Mouse (Mus musculus) lung, postnatal 0 days (tissue): ENCODE results near the gene B3gnt6. TPM values are rescaled to one million over a fixed set of nuclear protein-coding genes. Genes with fewer than 3 reads are reported as not detected.
A peak's percentile ranks its signal among the peaks of the same experiment; 100 is the strongest.

ENCODE experiments used
- ATAC-seq: fragments of 200-750 bp; cut with Nextera tagmentation; 2 replicates; pipeline ENCODE4 v1.8.0; 2017; ENCODE audit warnings: moderate library complexity
- DNase-seq: peaks from one replicate; pipeline ENCODE4 v3.0.0-alpha.2; 2016; ENCODE audit warnings: low spot score
- H3K27ac ChIP-seq: fragments of 300-500 bp; sonication (generic); 2 replicates; pipeline ENCODE4 v1.5.1; 2014; ENCODE audit warnings: antibody characterized with exemption, mild to moderate bottlenecking, low read length, mixed read lengths
- H3K27me3 ChIP-seq: fragments of 300-500 bp; sonication (generic); replicated peaks from 2 replicates; pipeline ENCODE4 v1.6.1; 2014; ENCODE audit warnings: low read length, mixed read lengths; ENCODE audit not compliant: insufficient read depth
- H3K36me3 ChIP-seq: fragments of 300-500 bp; sonication (generic); 2 replicates; pipeline ENCODE4 v1.6.1; 2014; ENCODE audit warnings: low read length, mixed read lengths; ENCODE audit not compliant: insufficient read depth
- H3K4me1 ChIP-seq: fragments of 300-500 bp; sonication (generic); 2 replicates; pipeline ENCODE4 v1.6.1; 2014; ENCODE audit warnings: antibody characterized with exemption, low read depth, low read length, mixed read lengths; ENCODE audit not compliant: insufficient read depth
- H3K4me2 ChIP-seq: fragments of 300-500 bp; sonication (generic); replicated peaks from 2 replicates; pipeline ENCODE4 v1.6.1; 2014; ENCODE audit warnings: low read depth, mild to moderate bottlenecking, low read length, moderate library complexity, mixed read lengths
- H3K4me3 ChIP-seq: fragments of 300-500 bp; sonication (generic); 2 replicates; pipeline ENCODE4 v1.5.1; 2014; ENCODE audit warnings: low read depth, low read length
- H3K9ac ChIP-seq: fragments of 300-500 bp; sonication (generic); replicated peaks from 2 replicates; pipeline ENCODE4 v1.6.1; 2014; ENCODE audit warnings: low read depth, mild to moderate bottlenecking
- H3K9me3 ChIP-seq: fragments of 300-500 bp; sonication (generic); 2 replicates; pipeline ENCODE4 v1.6.1; 2016; ENCODE audit warnings: low read length, mixed read lengths
- CTCF ChIP-seq: IDR thresholded peaks from 2 replicates; pipeline ENCODE4 v1.5.1; 2016; ENCODE audit warnings: antibody characterized with exemption, mild to moderate bottlenecking
- EP300 ChIP-seq: IDR thresholded peaks from 2 replicates; pipeline ENCODE4 v1.6.1; 2016; ENCODE audit warnings: antibody characterized with exemption, mild to moderate bottlenecking, control low read depth
- WGBS: fragments of 180-500 bp; shearing (Covaris S2); extraction: QIAGEN DNeasy Blood & Tissue Kit; methylation state at CpG from one replicate; pipeline ENCODE4 v1.1.7; 2014; 5-methylcytosine and 5-hydroxymethylcytosine counted together
- polyA plus RNA-seq: library from polyadenylated mRNA; unstranded; fragments of >200 nt; fragmentation: Nextera tagmentation; extraction: Ambion mirVana; gene quantifications from 2 replicates; pipeline ENCODE4 v1.2.1, GENCODE M21; 2015

The B3gnt6 gene
- polyA plus RNA-seq, 1 experiment from 2014 or later = 0.23 TPM

- WGBS = 55% methylated on average over 2 of the region's 3 CpGs
- Histone ChIP-seq H3K4me2 (no peak overlapping the region), H3K4me1 (peaks cover 20% of the 10 kb centered on the region), H3K9me3 (no peaks in the 10 kb centered on the region), H3K9ac (no peak overlapping the region), H3K36me3 (no peaks in the 10 kb centered on the region), H3K27ac (peak overlapping the region; percentile 62), H3K27me3 (no peaks in the 10 kb centered on the region), H3K4me3 (no peak overlapping the region)
- DNase-seq (no peak), ATAC-seq (no peak)
- no peak for TF ChIP-seq CTCF
Measured at GRCm38 (mm10) chr7:98156280-98156665, 43.0 kb downstream of the B3gnt6 start.

- Histone ChIP-seq H3K36me3 (no peaks in the 10 kb centered on the region), H3K4me2 (no peak overlapping the region), H3K9ac (no peak overlapping the region), H3K9me3 (no peaks in the 10 kb centered on the region), H3K4me1 (peaks cover 16% of the 10 kb centered on the region; the same call in 1 of the 2 replicates), H3K27me3 (no peaks in the 10 kb centered on the region), H3K27ac (no peak overlapping the region), H3K4me3 (no peak overlapping the region)
- ATAC-seq (peak; percentile 72), DNase-seq (peak; percentile 81)
- 23% methylated on average over 7 of the region's 8 CpGs for WGBS
- TF ChIP-seq EP300 (0 out of 2 replicates have a peak, but pooled peaks have one; percentile 29), CTCF (peak; percentile 95)
Measured at GRCm38 (mm10) chr7:98155546-98156279, 43.6 kb downstream of the B3gnt6 start.

- ATAC-seq (no peak), DNase-seq (no peak)
- Histone ChIP-seq H3K27me3 (no peaks in the 10 kb centered on the region), H3K27ac (no peak overlapping the region), H3K36me3 (no peaks in the 10 kb centered on the region), H3K4me2 (no peak overlapping the region), H3K4me3 (no peak overlapping the region), H3K9ac (no peak overlapping the region), H3K4me1 (peaks cover 4% of the 10 kb centered on the region; the same call in 1 of the 2 replicates), H3K9me3 (no peaks in the 10 kb centered on the region)
- 67% methylated on average over 5 of the region's 5 CpGs for WGBS
- TF ChIP-seq CTCF = no peak
- TF ChIP-seq EP300 = no peak
Measured at GRCm38 (mm10) chr7:98153892-98154291, 45.4 kb downstream of the B3gnt6 start.

GRCm38 (mm10) chr7:98153345-98153744 is 45.9 kb downstream of the B3gnt6 start:
- Histone ChIP-seq H3K4me1 (0 out of 2 replicates have a peak, but pooled peaks cover 4% of the 10 kb centered on the region), H3K4me3 (no peak overlapping the region), H3K36me3 (no peaks in the 10 kb centered on the region), H3K9ac (no peak overlapping the region), H3K27ac (no peak overlapping the region), H3K27me3 (no peaks in the 10 kb centered on the region), H3K9me3 (no peaks in the 10 kb centered on the region), H3K4me2 (no peak overlapping the region)
- peak; percentile 40 for TF ChIP-seq CTCF
- TF ChIP-seq EP300 = no peak
- 51% methylated on average over 3 of the region's 3 CpGs for WGBS
- no peak for DNase-seq
- ATAC-seq = no peak

GRCm38 (mm10) chr7:98152400-98152799 is 46.9 kb downstream of the B3gnt6 start:
- no peaks in the 10 kb centered on the region for H3K9me3 ChIP-seq
- H3K4me2 ChIP-seq = no peak overlapping the region
- DNase-seq = no peak
- H3K27ac ChIP-seq = no peak overlapping the region
- H3K4me1 ChIP-seq = 0 out of 2 replicates have a peak, but pooled peaks cover 4% of the 10 kb centered on the region
- H3K9ac ChIP-seq = no peak overlapping the region
- no peaks in the 10 kb centered on the region for H3K27me3 ChIP-seq
- H3K36me3 ChIP-seq = no peaks in the 10 kb centered on the region
- no peak for TF ChIP-seq EP300
- TF ChIP-seq CTCF = no peak
- H3K4me3 ChIP-seq = no peak overlapping the region
- ATAC-seq = no peak
- 73% methylated on average over 8 of the region's 8 CpGs for WGBS

- TF ChIP-seq CTCF (peak; percentile 54), EP300 (no peak)
- Histone ChIP-seq H3K4me2 (no peak overlapping the region), H3K27ac (no peak overlapping the region), H3K9ac (no peak overlapping the region), H3K27me3 (no peaks in the 10 kb centered on the region), H3K36me3 (no peaks in the 10 kb centered on the region), H3K9me3 (no peaks in the 10 kb centered on the region), H3K4me1 (no peaks in the 10 kb centered on the region), H3K4me3 (no peak overlapping the region)
- DNase-seq (no peak), ATAC-seq (no peak)
- 41% methylated on average over 5 of the region's 5 CpGs for WGBS
Measured at GRCm38 (mm10) chr7:98150525-98150924, 48.8 kb downstream of the B3gnt6 start.
